Mouse (Mus musculus) testis, postnatal 14 days (tissue): ENCODE results near the gene Mrpl11.
"Not testable (repeated sequence)": the region's sequence is repeated elsewhere in the genome, so short reads cannot be mapped to it uniquely, and the experiment has no call there.

ENCODE experiments used
- DNase-seq: peaks from one replicate; pipeline ENCODE4 v3.0.0; 2021; ENCODE audit warnings: low spot score

The Mrpl11 gene

GRCm38 (mm10) chr19:4961928-4962601 lies at the start of gene Mrpl11:
Gene Mrpl11, plus strand, starts transcription at chr19:4962147.
- peak; percentile 89 for DNase-seq

- no peak for DNase-seq
Observed at GRCm38 (mm10) chr19:4915924-4916603, 45.9 kb upstream of the Mrpl11 start.

- DNase-seq, result no peak
Observed at GRCm38 (mm10) chr19:4916827-4917226, 45.1 kb upstream of the Mrpl11 start.

GRCm38 (mm10) chr19:4919652-4920051 lies 42.3 kb upstream of the Mrpl11 start:
- no peak for DNase-seq

- no peak for DNase-seq
Observed at GRCm38 (mm10) chr19:4925121-4925860, 36.7 kb upstream of the Mrpl11 start.

- peak; percentile 98 for DNase-seq
Observed at GRCm38 (mm10) chr19:4927904-4928531, 33.9 kb upstream of the Mrpl11 start, which contains the start of gene Dpp3. Gene Dpp3, minus strand, starts transcription at chr19:4928287.

- DNase-seq, result no peak
Observed at GRCm38 (mm10) chr19:4928781-4929180, 33.2 kb upstream of the Mrpl11 start.

GRCm38 (mm10) chr19:4936896-4937295 lies 25.1 kb upstream of the Mrpl11 start:
- DNase-seq, result no peak

GRCm38 (mm10) chr19:4937444-4938310 lies 24.3 kb upstream of the Mrpl11 start:
- no peak for DNase-seq

GRCm38 (mm10) chr19:4942551-4943252 lies 19.2 kb upstream of the Mrpl11 start, which contains the start of gene Peli3:
Gene Peli3, minus strand, starts transcription at chr19:4943127.
- DNase-seq, result peak; percentile 82

- DNase-seq, result no peak
Observed at GRCm38 (mm10) chr19:4943253-4943588, 18.7 kb upstream of the Mrpl11 start.

- no peak for DNase-seq
Observed at GRCm38 (mm10) chr19:4945540-4945939, 16.4 kb upstream of the Mrpl11 start.

- not testable (repeated sequence) for DNase-seq
Observed at GRCm38 (mm10) chr19:4948641-4949040, 13.3 kb upstream of the Mrpl11 start.

GRCm38 (mm10) chr19:4968236-4968635 lies 6.3 kb downstream of the Mrpl11 start:
- DNase-seq, result no peak

- no peak for DNase-seq
Observed at GRCm38 (mm10) chr19:4981767-4982166, 19.8 kb downstream of the Mrpl11 start.

- DNase-seq, result peak; percentile 85
Observed at GRCm38 (mm10) chr19:4989013-4989412, 27.1 kb downstream of the Mrpl11 start.

- no peak for DNase-seq
Observed at GRCm38 (mm10) chr19:4989434-4990255, 27.7 kb downstream of the Mrpl11 start.

GRCm38 (mm10) chr19:4990256-4990625 lies 28.3 kb downstream of the Mrpl11 start, which contains the start of gene Npas4:
Gene Npas4, minus strand, starts transcription at chr19:4990316.
- no peak for DNase-seq

GRCm38 (mm10) chr19:4990716-4991115 lies 28.8 kb downstream of the Mrpl11 start:
- DNase-seq, result no peak

- DNase-seq, result no peak
Observed at GRCm38 (mm10) chr19:4992371-4992770, 30.4 kb downstream of the Mrpl11 start.
